Mouse (Mus musculus): ENCODE data around the gene Hist1h2ae. TPM values are rescaled to one million over a fixed set of nuclear protein-coding genes. Genes with fewer than 3 reads are reported as not detected.

The Hist1h2ae gene
- total and polyA plus RNA-seq, 2 experiments from 2014 or later = 5.9 to 98.8 TPM

- peak overlapping the region; percentile 66 for H3K9ac ChIP-seq (replicated peaks; ENCODE audit: low read length, poor library complexity, severe bottlenecking)
- H3K4me3 ChIP-seq (ENCODE audit: low read depth, low read length) = peak overlapping the region; percentile 52
- DNase-seq (ENCODE audit: low spot score) = peak; percentile 58
- peak overlapping the region; percentile 58 for H3K4me2 ChIP-seq (ENCODE audit: low read depth, low read length, poor library complexity, severe bottlenecking)
- H3K36me3 ChIP-seq (ENCODE audit: insufficient read depth, low read length) = no peaks in the 10 kb centered on the region
- no peaks in the 10 kb centered on the region for H3K9me3 ChIP-seq (ENCODE audit: low read length)
- H3K27ac ChIP-seq (ENCODE audit: low read depth, low read length) = peak overlapping the region; percentile 93
- no peaks in the 10 kb centered on the region for H3K27me3 ChIP-seq (ENCODE audit: insufficient read depth, low read length)
- WGBS = under 1% methylated on average over 20 of the region's 20 CpGs
- peaks cover 10% of the 10 kb centered on the region for H3K4me1 ChIP-seq (ENCODE audit: insufficient read depth, low read length)
- ATAC-seq (ENCODE audit: low FRiP score) = 0 out of 2 replicates have a peak, but pooled peaks have one; percentile 38
- no peak for TF ChIP-seq CTCF (IDR thresholded peaks at IDR 0.05)
Measured at GRCm38 (mm10) chr13:23530181-23530900, 40.7 kb downstream of the Hist1h2ae start.

- peak overlapping the region; percentile 52 for H3K4me3 ChIP-seq (ENCODE audit: low read depth, low read length)
- no peak overlapping the region for H3K27ac ChIP-seq (ENCODE audit: low read depth, low read length)
- no peak for DNase-seq (ENCODE audit: low spot score)
- no peak for TF ChIP-seq CTCF (IDR thresholded peaks at IDR 0.05)
- H3K9ac ChIP-seq (replicated peaks; ENCODE audit: low read length, poor library complexity, severe bottlenecking) = no peak overlapping the region
- H3K27me3 ChIP-seq (ENCODE audit: insufficient read depth, low read length) = no peaks in the 10 kb centered on the region
- ATAC-seq (ENCODE audit: low FRiP score) = no peak
- peaks cover 10% of the 10 kb centered on the region for H3K4me1 ChIP-seq (ENCODE audit: insufficient read depth, low read length)
- H3K36me3 ChIP-seq (ENCODE audit: insufficient read depth, low read length) = no peaks in the 10 kb centered on the region
- H3K4me2 ChIP-seq (ENCODE audit: low read depth, low read length, poor library complexity, severe bottlenecking) = peak overlapping the region; percentile 58
- no peaks in the 10 kb centered on the region for H3K9me3 ChIP-seq (ENCODE audit: low read length)
- 24% methylated on average over 2 of the region's 2 CpGs for WGBS
Measured at GRCm38 (mm10) chr13:23529480-23530165, 41.4 kb downstream of the Hist1h2ae start.

GRCm38 (mm10) chr13:23529005-23529404 is 42.0 kb downstream of the Hist1h2ae start:
- TF ChIP-seq CTCF (IDR thresholded peaks at IDR 0.05) = no peak
- no peaks in the 10 kb centered on the region for H3K9me3 ChIP-seq (ENCODE audit: low read length)
- 80% methylated on average over 5 of the region's 5 CpGs for WGBS
- H3K4me3 ChIP-seq (ENCODE audit: low read depth, low read length) = no peak overlapping the region
- H3K36me3 ChIP-seq (ENCODE audit: insufficient read depth, low read length) = no peaks in the 10 kb centered on the region
- H3K9ac ChIP-seq (replicated peaks; ENCODE audit: low read length, poor library complexity, severe bottlenecking) = no peak overlapping the region
- no peaks in the 10 kb centered on the region for H3K27me3 ChIP-seq (ENCODE audit: insufficient read depth, low read length)
- DNase-seq (ENCODE audit: low spot score) (no peak), ATAC-seq (ENCODE audit: low FRiP score) (no peak)
- H3K4me2 ChIP-seq (ENCODE audit: low read depth, low read length, poor library complexity, severe bottlenecking) = no peak overlapping the region
- peaks cover 7% of the 10 kb centered on the region; the same call in 1 of the 2 replicates for H3K4me1 ChIP-seq (ENCODE audit: insufficient read depth, low read length)
- H3K27ac ChIP-seq (ENCODE audit: low read depth, low read length) = no peak overlapping the region

- peak; percentile 54 for ATAC-seq (ENCODE audit: low FRiP score)
- H3K36me3 ChIP-seq (ENCODE audit: insufficient read depth, low read length) = no peaks in the 10 kb centered on the region
- peak; percentile 96 for DNase-seq (ENCODE audit: low spot score)
- H3K4me1 ChIP-seq (ENCODE audit: insufficient read depth, low read length) = no peaks in the 10 kb centered on the region; the same call in 1 of the 2 replicates
- peak overlapping the region; percentile 54 for H3K4me2 ChIP-seq (ENCODE audit: low read depth, low read length, poor library complexity, severe bottlenecking)
- WGBS = under 1% methylated on average over 17 of the region's 17 CpGs
- no peak overlapping the region for H3K27ac ChIP-seq (ENCODE audit: low read depth, low read length)
- no peak for TF ChIP-seq CTCF (IDR thresholded peaks at IDR 0.05)
- H3K9ac ChIP-seq (replicated peaks; ENCODE audit: low read length, poor library complexity, severe bottlenecking) = 0 out of 2 replicates have a peak overlapping the region, but pooled peaks have one; percentile 15
- no peaks in the 10 kb centered on the region for H3K9me3 ChIP-seq (ENCODE audit: low read length)
- no peaks in the 10 kb centered on the region for H3K27me3 ChIP-seq (ENCODE audit: insufficient read depth, low read length)
- peak overlapping the region; percentile 41 for H3K4me3 ChIP-seq (ENCODE audit: low read depth, low read length)
Measured at GRCm38 (mm10) chr13:23526312-23526711, 44.7 kb downstream of the Hist1h2ae start.

GRCm38 (mm10) chr13:23525901-23526300 is 45.1 kb downstream of the Hist1h2ae start:
- H3K4me3 ChIP-seq (ENCODE audit: low read depth, low read length) = peak overlapping the region; percentile 41
- TF ChIP-seq CTCF (IDR thresholded peaks at IDR 0.05) = no peak
- H3K4me1 ChIP-seq (ENCODE audit: insufficient read depth, low read length) = no peaks in the 10 kb centered on the region; the same call in 1 of the 2 replicates
- H3K27ac ChIP-seq (ENCODE audit: low read depth, low read length) = no peak overlapping the region
- peak overlapping the region; percentile 54 for H3K4me2 ChIP-seq (ENCODE audit: low read depth, low read length, poor library complexity, severe bottlenecking)
- DNase-seq (ENCODE audit: low spot score) = no peak
- H3K9me3 ChIP-seq (ENCODE audit: low read length) = no peaks in the 10 kb centered on the region
- H3K9ac ChIP-seq (replicated peaks; ENCODE audit: low read length, poor library complexity, severe bottlenecking) = no peak overlapping the region
- H3K27me3 ChIP-seq (ENCODE audit: insufficient read depth, low read length) = no peaks in the 10 kb centered on the region
- H3K36me3 ChIP-seq (ENCODE audit: insufficient read depth, low read length) = no peaks in the 10 kb centered on the region
- no peak for ATAC-seq (ENCODE audit: low FRiP score)
- WGBS = 2% methylated on average over 10 of the region's 10 CpGs

GRCm38 (mm10) chr13:23524654-23525053 is 46.4 kb downstream of the Hist1h2ae start:
- H3K9me3 ChIP-seq (ENCODE audit: low read length) = no peaks in the 10 kb centered on the region
- ATAC-seq (ENCODE audit: low FRiP score) (no peak), DNase-seq (ENCODE audit: low spot score) (peak; percentile 89)
- H3K4me3 ChIP-seq (ENCODE audit: low read depth, low read length) = peak overlapping the region; percentile 10; the same call in 1 of the 2 replicates
- 9% methylated on average over 5 of the region's 5 CpGs for WGBS
- H3K36me3 ChIP-seq (ENCODE audit: insufficient read depth, low read length) = no peaks in the 10 kb centered on the region
- no peaks in the 10 kb centered on the region for H3K27me3 ChIP-seq (ENCODE audit: insufficient read depth, low read length)
- TF ChIP-seq CTCF (IDR thresholded peaks at IDR 0.05) = peak; percentile 91
- no peak overlapping the region for H3K9ac ChIP-seq (replicated peaks; ENCODE audit: low read length, poor library complexity, severe bottlenecking)
- 0 out of 2 replicates have a peak overlapping the region, but pooled peaks have one; percentile 0 for H3K4me2 ChIP-seq (ENCODE audit: low read depth, low read length, poor library complexity, severe bottlenecking)
- H3K27ac ChIP-seq (ENCODE audit: low read depth, low read length) = no peak overlapping the region
- no peaks in the 10 kb centered on the region; the same call in 1 of the 2 replicates for H3K4me1 ChIP-seq (ENCODE audit: insufficient read depth, low read length)
